Mouse (Mus musculus): ENCODE measurements around the gene Foxd4.

The Foxd4 gene

GRCm38 (mm10) chr19:24900581-24901220 lies at the start of gene Foxd4:
Foxd4 (minus strand) TSS chr19:24901197.
- DNase-seq (ENCODE audit: extremely low spot score, low spot score), result peak; percentile 61

GRCm38 (mm10) chr19:24945521-24946262 lies 44.7 kb upstream of the Foxd4 start:
- no peak for DNase-seq (ENCODE audit: extremely low spot score, low spot score)

- no peak for DNase-seq (ENCODE audit: extremely low spot score, low spot score)
These were observed 36.1 kb upstream of the Foxd4 start for GRCm38 (mm10) chr19:24937084-24937483.

- no peak for DNase-seq (ENCODE audit: extremely low spot score, low spot score)
These were observed 28.0 kb upstream of the Foxd4 start for GRCm38 (mm10) chr19:24929041-24929440.

- no peak for DNase-seq (ENCODE audit: extremely low spot score, low spot score)
These were observed 19.9 kb upstream of the Foxd4 start for GRCm38 (mm10) chr19:24920866-24921265.

- DNase-seq (ENCODE audit: extremely low spot score, low spot score), result no peak
These were observed 7.6 kb upstream of the Foxd4 start for GRCm38 (mm10) chr19:24908385-24909155.

- no peak for DNase-seq (ENCODE audit: extremely low spot score, low spot score)
These were observed 6.7 kb upstream of the Foxd4 start for GRCm38 (mm10) chr19:24907655-24908054.

- DNase-seq (ENCODE audit: extremely low spot score, low spot score), result no peak
These were observed 1.8 kb upstream of the Foxd4 start for GRCm38 (mm10) chr19:24902821-24903220.

- DNase-seq (ENCODE audit: extremely low spot score, low spot score), result no peak
These were observed 1.3 kb upstream of the Foxd4 start for GRCm38 (mm10) chr19:24902256-24902655.

- DNase-seq (ENCODE audit: extremely low spot score, low spot score), result no peak
These were observed 669 bp upstream of the Foxd4 start for GRCm38 (mm10) chr19:24901666-24902065.

GRCm38 (mm10) chr19:24899578-24900544 lies 1.1 kb downstream of the Foxd4 start:
- DNase-seq (ENCODE audit: extremely low spot score, low spot score), result peak; percentile 76

GRCm38 (mm10) chr19:24898737-24899577 lies 2.0 kb downstream of the Foxd4 start:
- DNase-seq (ENCODE audit: extremely low spot score, low spot score), result peak; percentile 67

GRCm38 (mm10) chr19:24897896-24898736 lies 2.9 kb downstream of the Foxd4 start:
- DNase-seq (ENCODE audit: extremely low spot score, low spot score), result peak; percentile 63

GRCm38 (mm10) chr19:24897006-24897895 lies 3.7 kb downstream of the Foxd4 start:
- peak; percentile 63 for DNase-seq (ENCODE audit: extremely low spot score, low spot score)

GRCm38 (mm10) chr19:24896536-24896935 lies 4.5 kb downstream of the Foxd4 start:
- DNase-seq (ENCODE audit: extremely low spot score, low spot score), result no peak

- DNase-seq (ENCODE audit: extremely low spot score, low spot score), result no peak
These were observed 14.1 kb downstream of the Foxd4 start for GRCm38 (mm10) chr19:24886888-24887287.

- DNase-seq (ENCODE audit: extremely low spot score, low spot score), result peak; percentile 68
These were observed 15.5 kb downstream of the Foxd4 start for GRCm38 (mm10) chr19:24885504-24885903.

- no peak for DNase-seq (ENCODE audit: extremely low spot score, low spot score)
These were observed 19.8 kb downstream of the Foxd4 start for GRCm38 (mm10) chr19:24881237-24881636.

Data from neural tube, embryonic 10.5 days (tissue).